Mouse (Mus musculus) lung, embryonic 16.5 days (tissue): ENCODE results near the gene Samd1. TPM values are rescaled to one million over a fixed set of nuclear protein-coding genes. Genes with fewer than 3 reads are reported as not detected.
"Not testable (repeated sequence)": the region's sequence is repeated elsewhere in the genome, so short reads cannot be mapped to it uniquely, and the experiment has no call there.

Experiments
- ATAC-seq: fragments of 200-750 bp; cut with Nextera tagmentation; 2 replicates; pipeline ENCODE4 v1.8.0; 2017; ENCODE audit warnings: low read depth, mild to moderate bottlenecking, moderate library complexity
- H3K27ac ChIP-seq: fragments of 300-500 bp; sonication (generic); 2 replicates; pipeline ENCODE4 v1.5.1; 2014; ENCODE audit warnings: mild to moderate bottlenecking, control low read depth, low read length
- H3K27me3 ChIP-seq: fragments of 300-500 bp; sonication (generic); 2 replicates; pipeline ENCODE4 v1.6.1; 2014; ENCODE audit warnings: low read depth, low read length, mixed read lengths; ENCODE audit not compliant: control insufficient read depth, insufficient read depth
- H3K36me3 ChIP-seq: fragments of 300-500 bp; sonication (generic); 2 replicates; pipeline ENCODE4 v1.6.1; 2014; ENCODE audit warnings: low read length; ENCODE audit not compliant: control insufficient read depth, insufficient read depth
- H3K4me1 ChIP-seq: fragments of 300-500 bp; sonication (generic); replicated peaks from 2 replicates; pipeline ENCODE4 v1.6.1; 2014; ENCODE audit warnings: low read length, mixed read lengths; ENCODE audit not compliant: control insufficient read depth, insufficient read depth
- H3K4me2 ChIP-seq: fragments of 300-500 bp; sonication (generic); 2 replicates; pipeline ENCODE4 v1.6.1; 2014; ENCODE audit warnings: low read depth, low read length, control low read depth
- H3K4me3 ChIP-seq: fragments of 300-500 bp; sonication (generic); 2 replicates; pipeline ENCODE4 v1.5.1; 2014; ENCODE audit warnings: mild to moderate bottlenecking, low read length, control low read depth
- H3K9ac ChIP-seq: fragments of 300-500 bp; sonication (generic); 2 replicates; pipeline ENCODE4 v1.6.1; 2014; ENCODE audit warnings: low read length, control low read depth
- H3K9me3 ChIP-seq: fragments of 300-500 bp; sonication (generic); 2 replicates; pipeline ENCODE4 v1.6.1; 2016; ENCODE audit warnings: low read length; ENCODE audit not compliant: control insufficient read depth
- WGBS: fragments of 180-500 bp; shearing (Covaris S2); extraction: QIAGEN DNeasy Blood & Tissue Kit; methylation state at CpG from one replicate; pipeline ENCODE4 v1.1.7; 2014; 5-methylcytosine and 5-hydroxymethylcytosine counted together
- polyA plus RNA-seq: library from polyadenylated mRNA; unstranded; fragments of >200 nt; fragmentation: Nextera tagmentation; extraction: Ambion mirVana; gene quantifications from 2 replicates; pipeline ENCODE4 v1.2.1, GENCODE M21; 2015

The Samd1 gene
- polyA plus RNA-seq, 1 experiment from 2014 or later, result 11.0 TPM

- H3K4me2 ChIP-seq, result peak overlapping the region; percentile 94
- no peaks in the 10 kb centered on the region for H3K27me3 ChIP-seq
- peaks cover 8% of the 10 kb centered on the region for H3K36me3 ChIP-seq
- peak; percentile 88 for ATAC-seq
- H3K4me1 ChIP-seq, result peaks cover 16% of the 10 kb centered on the region
- peak overlapping the region; percentile 70 for H3K27ac ChIP-seq
- WGBS, result under 1% methylated on average over 30 of the region's 30 CpGs
- peak overlapping the region; percentile 74 for H3K9ac ChIP-seq
- H3K9me3 ChIP-seq, result no peaks in the 10 kb centered on the region
- peak overlapping the region; percentile 69 for H3K4me3 ChIP-seq
Measured at GRCm38 (mm10) chr8:84004533-84005201, 7.2 kb downstream of the Samd1 start.

- H3K27me3 ChIP-seq, ATAC-seq, H3K36me3 ChIP-seq, H3K4me3 ChIP-seq, H3K9me3 ChIP-seq, H3K9ac ChIP-seq, H3K4me2 ChIP-seq, H3K27ac ChIP-seq: not testable (repeated sequence)
- peaks cover 21% of the 10 kb centered on the region for H3K4me1 ChIP-seq
- WGBS, result 94% methylated on average over 7 of the region's 7 CpGs
Measured at GRCm38 (mm10) chr8:84005502-84005901, 8.0 kb downstream of the Samd1 start.

- no peak for ATAC-seq
- Histone ChIP-seq H3K4me1 (peaks cover 36% of the 10 kb centered on the region), H3K9ac (no peak overlapping the region), H3K27me3 (peaks cover 33% of the 10 kb centered on the region), H3K4me2 (no peak overlapping the region), H3K4me3 (no peak overlapping the region), H3K9me3 (no peaks in the 10 kb centered on the region), H3K36me3 (no peaks in the 10 kb centered on the region), H3K27ac (no peak overlapping the region)
- WGBS, result 24% methylated on average over 7 of the region's 7 CpGs
Measured at GRCm38 (mm10) chr8:84008362-84008761, 10.9 kb downstream of the Samd1 start.

- WGBS, result under 1% methylated on average over 11 of the region's 11 CpGs
Measured at GRCm38 (mm10) chr8:84009876-84010275, 12.4 kb downstream of the Samd1 start.

GRCm38 (mm10) chr8:84010625-84011611 lies 13.4 kb downstream of the Samd1 start:
- Histone ChIP-seq H3K4me3 (peak overlapping the region; percentile 59), H3K4me1 (peaks cover 28% of the 10 kb centered on the region), H3K27ac (no peak overlapping the region), H3K36me3 (no peaks in the 10 kb centered on the region), H3K27me3 (peaks cover 37% of the 10 kb centered on the region), H3K9me3 (no peaks in the 10 kb centered on the region), H3K9ac (peak overlapping the region; percentile 69), H3K4me2 (peak overlapping the region; percentile 99)
- 2% methylated on average over 83 of the region's 83 CpGs for WGBS
- ATAC-seq, result peak; percentile 45

More at GRCm38 (mm10) chr8:84009876-84010275, 12.4 kb downstream of the Samd1 start:
- Histone ChIP-seq H3K36me3 (no peaks in the 10 kb centered on the region), H3K9me3 (no peaks in the 10 kb centered on the region), H3K27ac (no peak overlapping the region), H3K4me3 (no peak overlapping the region), H3K4me1 (peaks cover 28% of the 10 kb centered on the region), H3K27me3 (peaks cover 37% of the 10 kb centered on the region), H3K9ac (no peak overlapping the region), H3K4me2 (peak overlapping the region; percentile 99; the same call in 1 of the 2 replicates)
- peak; percentile 29 for ATAC-seq

GRCm38 (mm10) chr8:84011705-84012498 lies 14.4 kb downstream of the Samd1 start, which contains the start of gene 2210011C24Rik:
2210011C24Rik (minus strand) TSS chr8:84012171.
- 1% methylated on average over 45 of the region's 45 CpGs for WGBS
- Histone ChIP-seq H3K9ac (peak within 1 kb of the TSS; percentile 69), H3K27ac (no peak within 1 kb of the TSS), H3K36me3 (no peaks in the 10 kb centered on the region), H3K4me2 (peak within 1 kb of the TSS; percentile 99), H3K27me3 (peaks cover 37% of the 10 kb centered on the region), H3K4me3 (peak within 1 kb of the TSS; percentile 59), H3K4me1 (peaks cover 28% of the 10 kb centered on the region), H3K9me3 (no peaks in the 10 kb centered on the region)
- ATAC-seq, result peak; percentile 44

- peak overlapping the region; percentile 99 for H3K4me2 ChIP-seq
- H3K36me3 ChIP-seq, result no peaks in the 10 kb centered on the region
- ATAC-seq, result no peak
- no peak overlapping the region for H3K27ac ChIP-seq
- peaks cover 28% of the 10 kb centered on the region for H3K4me1 ChIP-seq
- H3K9me3 ChIP-seq, result no peaks in the 10 kb centered on the region
- 9% methylated on average over 35 of the region's 35 CpGs for WGBS
- H3K4me3 ChIP-seq, result peak overlapping the region; percentile 59
- peak overlapping the region; percentile 44 for H3K9ac ChIP-seq
- peaks cover 37% of the 10 kb centered on the region for H3K27me3 ChIP-seq
Measured at GRCm38 (mm10) chr8:84012499-84013165, 15.2 kb downstream of the Samd1 start.

- no peaks in the 10 kb centered on the region for H3K36me3 ChIP-seq
- no peak overlapping the region for H3K4me2 ChIP-seq
- no peaks in the 10 kb centered on the region for H3K9me3 ChIP-seq
- ATAC-seq, result no peak
- H3K9ac ChIP-seq, result no peak overlapping the region
- peaks cover 27% of the 10 kb centered on the region for H3K27me3 ChIP-seq
- no peak overlapping the region for H3K4me3 ChIP-seq
- WGBS, result 94% methylated on average over 5 of the region's 5 CpGs
- no peak overlapping the region for H3K27ac ChIP-seq
- H3K4me1 ChIP-seq, result peaks cover 17% of the 10 kb centered on the region
Measured at GRCm38 (mm10) chr8:84015833-84016232, 18.4 kb downstream of the Samd1 start.
